Mouse (Mus musculus) adrenal gland, postnatal 25 days (tissue): Measurements from ENCODE around the gene Dirc2. TPM values are rescaled to one million over a fixed set of nuclear protein-coding genes. Genes with fewer than 3 reads are reported as not detected.
A peak's percentile ranks its signal among the peaks of the same experiment; 100 is the strongest.

Experiments used
- DNase-seq: peaks from one replicate; pipeline ENCODE4 v3.0.0; 2021; ENCODE audit warnings: mixed read lengths
- total RNA-seq: library from RNA; stranded (reverse); gene quantifications from 2 replicates; pipeline ENCODE4 v1.2.3, GENCODE M21; 2021

Gene Dirc2
- total RNA-seq, 1 experiment from 2014 or later: 34.0 TPM

GRCm38 (mm10) chr16:35738096-35738767 lies 30.9 kb downstream of the Dirc2 start:
- DNase-seq: no peak

DNA sequence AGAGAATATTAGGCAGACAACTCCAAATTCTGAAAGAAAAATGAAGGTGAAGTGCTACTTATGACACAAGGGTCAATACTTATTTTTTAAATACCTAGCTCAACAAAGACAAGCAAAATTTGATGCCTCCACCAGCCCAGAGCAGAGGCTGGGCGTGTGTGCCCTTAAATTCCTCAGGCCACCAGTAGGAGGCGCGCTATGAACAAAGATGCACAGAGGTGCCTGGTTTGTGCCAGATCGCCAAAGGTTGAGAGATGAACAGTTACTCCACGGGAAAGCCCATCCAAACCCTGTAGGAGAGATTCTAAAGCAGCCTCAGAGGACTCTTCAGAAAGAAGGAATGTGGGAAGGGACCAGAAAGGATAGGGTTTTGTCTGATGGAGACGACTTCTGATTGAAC lies 35.1 kb downstream of the Dirc2 start:
- peak; percentile 71 for DNase-seq

- no peak for DNase-seq
Observed at GRCm38 (mm10) chr16:35732096-35732495, 37.1 kb downstream of the Dirc2 start.

- DNase-seq: no peak
Observed at GRCm38 (mm10) chr16:35729151-35729738, 39.9 kb downstream of the Dirc2 start.

DNA sequence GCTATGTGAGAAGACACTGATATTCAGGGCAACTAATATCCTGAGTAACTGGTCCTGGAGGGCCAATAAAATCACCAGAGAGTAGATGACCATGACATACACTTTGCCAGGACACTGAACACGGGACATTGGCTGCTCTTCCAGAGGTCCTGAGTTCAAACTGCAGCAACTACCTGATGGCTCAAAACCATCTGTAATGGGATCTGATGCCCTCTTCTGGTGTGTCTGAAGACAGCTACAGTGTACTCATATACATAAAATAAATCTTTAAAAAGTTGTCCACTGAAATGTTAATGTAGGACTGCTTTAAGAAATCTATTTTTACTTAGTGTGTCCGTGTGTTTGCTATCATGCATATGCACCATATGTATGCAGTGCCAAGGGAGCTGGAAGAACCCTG lies 42.6 kb downstream of the Dirc2 start:
- no peak for DNase-seq

- DNase-seq: no peak
Observed at GRCm38 (mm10) chr16:35724561-35724960, 44.6 kb downstream of the Dirc2 start.

GRCm38 (mm10) chr16:35717761-35718160 lies 51.4 kb downstream of the Dirc2 start:
- DNase-seq: no peak

GRCm38 (mm10) chr16:35716257-35716656 lies 52.9 kb downstream of the Dirc2 start:
- no peak for DNase-seq

DNA sequence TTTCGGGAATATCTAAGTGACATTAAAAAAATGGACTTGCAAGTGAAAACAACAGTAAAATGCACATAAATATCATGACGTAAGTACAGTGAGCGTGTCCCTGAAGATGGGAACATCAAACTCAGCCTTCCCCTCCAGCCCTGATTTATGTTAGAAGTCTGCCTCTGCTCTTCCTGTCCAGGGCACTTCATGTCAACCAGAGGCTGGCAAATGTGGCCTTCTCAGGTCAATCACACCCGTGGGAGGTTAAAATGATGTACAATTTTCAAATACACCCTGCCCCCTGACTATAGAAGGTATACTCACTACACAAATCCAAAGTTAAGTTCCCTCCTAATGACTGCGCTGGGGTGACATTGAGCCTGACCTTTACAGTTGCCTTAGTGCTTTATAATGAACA lies 53.4 kb downstream of the Dirc2 start:
- DNase-seq: no peak

GRCm38 (mm10) chr16:35715350-35715749 lies 53.8 kb downstream of the Dirc2 start:
- DNase-seq: no peak

DNA sequence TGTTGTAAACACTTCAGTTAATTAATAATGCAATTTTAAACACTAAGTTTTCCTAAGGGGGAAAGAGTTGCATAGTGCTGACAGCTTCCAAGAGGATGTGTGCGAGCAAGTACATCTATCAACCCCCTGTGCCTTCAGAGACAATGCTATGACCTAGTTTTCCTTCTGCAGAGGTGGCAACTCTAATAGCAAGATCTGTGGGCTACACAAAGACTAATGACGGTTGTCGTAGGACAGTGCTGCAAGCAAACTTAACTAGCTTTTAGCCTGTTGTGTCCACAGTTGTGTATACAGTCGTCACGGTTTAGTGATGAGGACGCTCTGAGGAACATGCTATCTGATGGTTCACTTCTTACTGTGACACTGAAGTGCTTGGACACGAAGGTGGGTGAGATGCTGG lies 54.5 kb downstream of the Dirc2 start:
- no peak for DNase-seq

DNA sequence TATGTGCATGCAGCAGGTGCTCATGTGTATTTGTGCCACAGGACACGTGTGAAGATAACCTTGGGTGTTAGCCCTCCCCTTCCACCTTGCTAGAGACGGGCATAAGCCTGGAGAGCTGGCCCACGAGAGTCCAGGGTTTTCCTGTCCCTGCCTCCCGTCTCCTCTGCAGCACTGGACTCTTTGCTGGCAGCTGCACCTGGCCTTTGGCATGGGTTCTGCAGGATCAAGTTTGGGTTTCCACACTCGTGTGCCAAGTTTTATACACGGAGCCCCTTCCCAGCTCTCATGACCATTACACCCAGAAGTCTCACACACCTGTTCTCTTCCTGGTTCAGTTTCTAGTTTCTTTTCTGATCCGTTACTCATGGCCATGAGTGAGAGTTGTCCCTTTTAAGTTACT lies 55.5 kb downstream of the Dirc2 start:
- DNase-seq: no peak

- no peak for DNase-seq
Observed at GRCm38 (mm10) chr16:35711004-35711403, 58.2 kb downstream of the Dirc2 start.

DNA sequence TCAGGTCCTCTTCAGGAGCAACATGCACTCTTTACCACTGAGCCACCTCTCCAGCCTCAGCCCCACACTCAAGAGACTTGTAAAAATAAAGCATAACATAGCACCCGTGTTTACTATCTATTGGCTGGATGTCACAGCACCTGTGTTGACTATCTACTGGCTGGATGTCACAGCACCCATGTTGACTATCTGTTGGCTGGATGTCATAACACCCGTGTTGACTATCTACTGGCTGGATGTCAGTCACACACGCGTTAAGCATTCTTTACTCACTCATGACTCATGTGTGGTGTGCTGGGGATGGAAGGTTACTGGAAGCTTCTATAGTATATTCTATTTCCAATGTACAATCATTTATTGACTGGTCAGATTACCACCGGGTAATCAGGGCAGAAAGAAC lies 62.2 kb downstream of the Dirc2 start:
- no peak for DNase-seq

GRCm38 (mm10) chr16:35704796-35705195 lies 64.4 kb downstream of the Dirc2 start:
- DNase-seq: peak; percentile 38

DNA sequence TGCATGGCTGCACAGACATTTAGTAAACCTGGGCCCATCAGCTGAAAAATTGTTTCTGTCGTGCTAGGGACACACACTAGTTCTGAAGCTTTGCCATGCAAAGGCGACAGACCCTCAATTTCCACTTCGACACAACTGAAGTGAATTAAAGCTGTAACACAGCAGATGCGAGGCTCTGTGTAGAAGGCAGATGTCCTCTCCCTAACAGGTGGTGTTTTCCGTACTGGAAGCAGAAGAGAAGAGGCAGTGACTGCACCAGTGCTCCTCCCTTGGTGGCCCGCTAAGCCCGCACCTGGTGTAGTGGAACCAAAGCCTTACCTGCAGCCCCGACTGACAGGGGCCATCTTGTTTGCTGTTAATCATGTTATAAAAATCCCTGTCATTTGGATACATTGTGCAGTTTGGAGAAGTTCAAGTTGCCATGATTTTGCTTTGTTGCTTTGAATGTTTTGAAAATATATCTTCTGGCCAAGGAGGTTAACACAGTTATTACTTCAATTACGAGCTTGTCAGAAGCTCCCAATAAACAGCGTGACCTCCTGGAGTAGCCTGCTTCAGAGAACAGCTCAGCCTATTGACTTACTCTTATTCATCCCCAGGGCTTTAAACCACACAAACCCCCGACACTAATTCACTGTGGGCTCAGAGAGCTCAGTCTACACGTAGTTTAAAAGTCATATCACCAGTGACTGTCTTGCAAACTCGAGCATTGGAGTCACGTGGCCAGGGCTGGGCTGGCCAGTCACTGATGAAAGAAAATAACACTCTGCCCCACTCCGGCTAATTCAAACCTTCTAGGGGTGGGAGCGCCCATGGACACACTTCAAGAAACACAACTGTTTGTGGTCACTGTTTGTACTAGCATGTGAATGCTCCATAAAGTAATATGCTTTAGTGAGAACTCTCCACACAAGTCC lies 65.1 kb downstream of the Dirc2 start:
- DNase-seq: no peak

GRCm38 (mm10) chr16:35701823-35702222 lies 67.3 kb downstream of the Dirc2 start:
- no peak for DNase-seq

GRCm38 (mm10) chr16:35696103-35696502 lies 73.1 kb downstream of the Dirc2 start:
- DNase-seq: no peak

DNA sequence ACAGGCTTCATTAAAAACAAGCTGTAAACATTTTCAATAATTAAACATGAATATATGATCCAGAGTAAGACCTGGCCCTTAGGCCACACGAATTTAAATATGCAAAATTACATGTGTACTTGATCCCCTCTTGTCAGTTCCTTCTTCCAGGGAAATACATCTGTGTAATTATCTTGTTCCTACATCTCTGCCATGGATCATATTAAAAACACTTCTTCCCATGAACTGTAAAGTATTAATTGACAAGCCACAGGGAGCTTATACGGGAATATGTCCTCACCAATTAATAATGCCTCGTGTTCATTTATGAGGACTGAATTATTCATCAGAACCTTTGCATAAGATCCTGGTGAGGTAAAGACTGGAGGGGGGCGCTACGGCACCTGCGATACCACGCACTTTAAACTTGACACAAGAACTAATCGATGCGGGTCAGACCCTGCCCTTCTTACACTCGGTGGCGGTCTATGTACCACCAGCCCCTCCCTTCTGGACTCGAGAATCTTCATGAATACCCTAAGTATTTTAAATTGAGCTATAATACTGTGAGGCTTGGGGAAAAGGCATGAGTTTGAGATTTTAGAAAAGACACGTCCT lies 74.8 kb downstream of the Dirc2 start:
- no peak for DNase-seq

DNA sequence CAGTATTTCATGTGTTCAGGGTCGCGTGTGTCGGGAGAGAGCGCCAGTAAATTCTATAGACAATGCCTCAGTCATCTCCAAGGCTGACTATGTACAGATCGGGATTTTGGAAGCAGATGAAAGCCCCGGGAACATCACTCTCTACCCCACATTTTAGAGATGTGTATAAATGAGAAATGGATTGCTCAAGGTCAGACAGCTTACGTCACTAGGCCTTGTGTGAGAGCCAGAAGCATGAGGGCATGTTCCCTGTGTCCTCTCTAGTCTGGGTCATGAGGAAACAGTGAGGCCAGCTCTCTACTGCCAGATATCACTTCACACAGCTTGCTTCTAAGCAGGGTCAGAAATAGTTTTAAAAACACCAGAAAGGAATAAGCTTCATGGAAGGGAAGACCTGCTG lies 77.5 kb downstream of the Dirc2 start:
- peak; percentile 39 for DNase-seq

DNA sequence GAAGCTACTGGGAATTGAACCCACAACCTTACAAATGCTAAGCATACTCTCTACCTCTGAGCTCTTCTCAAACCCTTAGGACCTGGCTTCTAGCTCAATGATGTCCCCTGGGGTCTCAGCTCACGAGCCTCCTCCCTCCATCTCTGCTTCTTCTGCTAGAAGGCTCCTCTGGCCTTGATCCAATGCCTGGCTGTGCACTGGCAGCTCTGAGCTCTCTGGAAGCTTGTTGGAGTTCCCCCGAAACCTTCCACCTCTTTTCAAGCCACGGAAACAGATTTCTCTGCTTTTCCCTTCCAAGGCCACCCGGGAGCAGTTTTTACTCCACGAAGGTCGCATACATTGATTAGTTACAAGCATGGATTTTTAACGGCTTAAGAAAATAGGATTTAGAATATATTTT lies 82.7 kb downstream of the Dirc2 start:
- DNase-seq: peak; percentile 52

DNA sequence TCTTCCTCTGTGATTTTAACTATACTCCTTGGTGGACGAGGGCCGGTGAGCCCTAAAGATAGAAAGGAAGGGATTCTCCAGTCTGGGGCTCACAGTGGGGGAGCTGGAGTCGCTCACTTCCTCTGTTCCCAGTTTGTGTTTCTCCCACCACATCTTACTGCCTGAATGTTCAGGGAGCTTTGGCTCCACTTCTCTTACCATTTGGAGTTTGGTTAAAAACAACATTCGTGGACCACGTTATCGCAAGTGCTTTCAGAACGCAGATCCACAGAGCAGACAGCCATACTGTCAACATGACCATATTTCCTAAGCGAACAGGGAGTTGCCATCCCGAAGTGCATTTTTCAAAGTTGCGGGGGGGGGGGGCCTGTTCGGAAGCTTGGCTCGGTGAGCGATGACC lies 84.1 kb downstream of the Dirc2 start:
- no peak for DNase-seq
